Mouse (Mus musculus) myocyte (in vitro differentiated cells): Measurements from ENCODE around the gene Atp6v0e. TPM values are rescaled to one million over a fixed set of nuclear protein-coding genes. Genes with fewer than 3 reads are reported as not detected.

Experiments
- H3K27me3 ChIP-seq: one replicate; pipeline ENCODE4 v1.6.1; 2011; ENCODE audit not compliant: control insufficient read depth, insufficient read depth, insufficient read length
- H3K36me3 ChIP-seq: one replicate; pipeline ENCODE4 v1.6.1; 2011; ENCODE audit not compliant: control insufficient read depth, insufficient read depth
- H3K4me2 ChIP-seq: one replicate; pipeline ENCODE4 v1.6.1; 2011; ENCODE audit warnings: low read depth, control low read depth
- H3K4me3 ChIP-seq: one replicate; pipeline ENCODE4 v1.5.1; 2011; ENCODE audit warnings: mild to moderate bottlenecking, control low read depth, moderate library complexity
- H3K79me2 ChIP-seq: one replicate; pipeline ENCODE4 v1.6.1; 2011; ENCODE audit not compliant: control insufficient read depth, insufficient read depth
- H3ac ChIP-seq: one replicate; pipeline ENCODE4 v1.6.1; 2011; ENCODE audit not compliant: control insufficient read depth, insufficient read length
- CEBPB ChIP-seq: IDR thresholded peaks from 2 replicates; pipeline ENCODE4 v1.6.1; 2011; ENCODE audit warnings: mild to moderate bottlenecking, moderate library complexity; ENCODE audit not compliant: poor library complexity, insufficient read depth, severe bottlenecking
- E2F4 ChIP-seq: IDR thresholded peaks from one replicate; pipeline ENCODE4 v1.6.1; 2011; ENCODE audit warnings: mild to moderate bottlenecking, control low read depth, moderate library complexity; ENCODE audit not compliant: insufficient read depth
- MAX ChIP-seq: IDR thresholded peaks from one replicate; pipeline ENCODE4 v1.6.1; 2011; ENCODE audit warnings: low read depth, mild to moderate bottlenecking, control low read depth
- MYOD1 ChIP-seq, 3 experiments: IDR thresholded peaks; one replicate each; pipeline ENCODE4 v1.6.1; 2011; ENCODE audit warnings: control low read depth in 2 of 3, low read depth in 2 of 3, mild to moderate bottlenecking in 2 of 3, moderate library complexity in 1 of 3; ENCODE audit not compliant: insufficient read length in 2 of 3, control insufficient read depth in 1 of 3
- MYOG ChIP-seq, 3 experiments: IDR thresholded peaks; one replicate each; pipeline ENCODE4 v1.6.1; 2011; ENCODE audit warnings: control low read depth in 2 of 3, low read depth in 2 of 3, mild to moderate bottlenecking in 2 of 3; ENCODE audit not compliant: insufficient read length in 2 of 3, control insufficient read depth in 1 of 3, insufficient read depth in 1 of 3
- POLR2A ChIP-seq: IDR thresholded peaks from one replicate; pipeline ENCODE4 v1.6.1; 2011; ENCODE audit warnings: low read depth, mild to moderate bottlenecking, control low read depth, moderate library complexity; ENCODE audit not compliant: insufficient read length
- POLR2AphosphoS2 ChIP-seq: IDR thresholded peaks from one replicate; pipeline ENCODE4 v1.6.1; 2011; ENCODE audit warnings: low read depth, control low read depth; ENCODE audit not compliant: insufficient read length
- REST ChIP-seq: IDR thresholded peaks from one replicate; pipeline ENCODE4 v1.6.1; 2011; ENCODE audit warnings: mild to moderate bottlenecking, control low read depth, moderate library complexity; ENCODE audit not compliant: insufficient read depth, insufficient read length
- SRF ChIP-seq: IDR thresholded peaks from one replicate; pipeline ENCODE4 v1.6.1; 2011; ENCODE audit warnings: low read depth; ENCODE audit not compliant: control insufficient read depth, insufficient read length
- TCF12 ChIP-seq: IDR thresholded peaks from one replicate; pipeline ENCODE4 v1.6.1; 2011; ENCODE audit warnings: mild to moderate bottlenecking, control low read depth; ENCODE audit not compliant: poor library complexity, insufficient read depth, severe bottlenecking
- TCF3 ChIP-seq: IDR thresholded peaks from one replicate; pipeline ENCODE4 v1.6.1; 2011; ENCODE audit warnings: low read depth, control low read depth; ENCODE audit not compliant: insufficient read length
- USF1 ChIP-seq: IDR thresholded peaks from one replicate; pipeline ENCODE4 v1.6.1; 2011; ENCODE audit warnings: low read depth, mild to moderate bottlenecking, control low read depth, moderate library complexity
- polyA plus RNA-seq: library from polyadenylated mRNA; unstranded; fragments of >200 nt; fragmentation: generic; extraction: Trizol; gene quantifications from one replicate; pipeline ENCODE4 v1.2.1, GENCODE M21; 2012; ENCODE audit warnings: missing spikeins

Atp6v0e gene
- polyA plus RNA-seq, 1 experiment = 211 TPM

- H3K79me2 ChIP-seq = no peaks in the 10 kb centered on the region
- H3ac ChIP-seq = no peak overlapping the region
- H3K4me2 ChIP-seq = peak overlapping the region; percentile 36
- H3K36me3 ChIP-seq = peaks cover 6% of the 10 kb centered on the region
- H3K27me3 ChIP-seq = no peaks in the 10 kb centered on the region
- TF ChIP-seq MYOD1 (IDR thresholded peaks at IDR 0.05; ENCODE audit: control insufficient read depth in 1 of 3, insufficient read length in 2 of 3, low read depth in 2 of 3) (peak in 2 of 3 experiments; percentile 78 to 86), POLR2A (no peak), MAX (no peak), TCF12 (peak; percentile 10), E2F4 (no peak), MYOG (IDR thresholded peaks at IDR 0.05; ENCODE audit: control insufficient read depth in 1 of 3, insufficient read depth in 1 of 3, insufficient read length in 2 of 3, low read depth in 2 of 3) (peak in 2 of 3 experiments; percentile 26 to 88), POLR2AphosphoS2 (no peak)
- no peak overlapping the region for H3K4me3 ChIP-seq
Observed at GRCm38 (mm10) chr17:26658854-26659572, 4.0 kb upstream of the Atp6v0e start.

- peaks cover 5% of the 10 kb centered on the region for H3K36me3 ChIP-seq
- H3ac ChIP-seq = no peak overlapping the region
- H3K27me3 ChIP-seq = no peaks in the 10 kb centered on the region
- H3K79me2 ChIP-seq = no peaks in the 10 kb centered on the region
- H3K4me2 ChIP-seq = peak overlapping the region; percentile 36
- peak; percentile 60 for TF ChIP-seq POLR2AphosphoS2
- peak in 2 of 3 experiments; percentile 26 to 64 for TF ChIP-seq MYOD1 (IDR thresholded peaks at IDR 0.05; ENCODE audit: control insufficient read depth in 1 of 3, insufficient read length in 2 of 3, low read depth in 2 of 3)
- peak in 1 of 3 experiments; percentile 63 for TF ChIP-seq MYOG (IDR thresholded peaks at IDR 0.05; ENCODE audit: control insufficient read depth in 1 of 3, insufficient read depth in 1 of 3, insufficient read length in 2 of 3, low read depth in 2 of 3)
- no peak for TF ChIP-seq CEBPB
- no peak for TF ChIP-seq TCF12
- no peak overlapping the region for H3K4me3 ChIP-seq
Observed at GRCm38 (mm10) chr17:26659573-26659915, 3.5 kb upstream of the Atp6v0e start.

- TF ChIP-seq CEBPB = no peak
- peak; percentile 48 for TF ChIP-seq POLR2AphosphoS2
- Histone ChIP-seq H3K36me3 (no peaks in the 10 kb centered on the region), H3K79me2 (no peaks in the 10 kb centered on the region), H3K4me2 (no peak overlapping the region), H3ac (no peak overlapping the region), H3K27me3 (no peaks in the 10 kb centered on the region), H3K4me3 (no peak overlapping the region)
Observed at GRCm38 (mm10) chr17:26660192-26660912, 2.7 kb upstream of the Atp6v0e start.

- Histone ChIP-seq H3K4me3 (peak overlapping the region; percentile 51), H3K4me2 (peak overlapping the region; percentile 80), H3K36me3 (no peaks in the 10 kb centered on the region), H3K79me2 (no peaks in the 10 kb centered on the region), H3K27me3 (no peaks in the 10 kb centered on the region), H3ac (no peak overlapping the region)
- TF ChIP-seq REST (no peak), TCF3 (no peak), SRF (no peak), MAX (no peak), POLR2A (no peak), POLR2AphosphoS2 (no peak), TCF12 (no peak), MYOD1 (IDR thresholded peaks at IDR 0.05; ENCODE audit: control insufficient read depth in 1 of 3, insufficient read length in 2 of 3, low read depth in 2 of 3) (no peak), MYOG (IDR thresholded peaks at IDR 0.05; ENCODE audit: control insufficient read depth in 1 of 3, insufficient read depth in 1 of 3, insufficient read length in 2 of 3, low read depth in 2 of 3) (no peak), USF1 (no peak), CEBPB (no peak), E2F4 (no peak)
Observed at GRCm38 (mm10) chr17:26662204-26662603, 827 bp upstream of the Atp6v0e start.

- no peaks in the 10 kb centered on the region for H3K79me2 ChIP-seq
Observed at GRCm38 (mm10) chr17:26665600-26665999, 2.6 kb downstream of the Atp6v0e start.

More at GRCm38 (mm10) chr17:26665600-26665999, 2.6 kb downstream of the Atp6v0e start:
- H3K4me2 ChIP-seq = no peak overlapping the region
- H3ac ChIP-seq = no peak overlapping the region
- H3K27me3 ChIP-seq = no peaks in the 10 kb centered on the region
- no peaks in the 10 kb centered on the region for H3K36me3 ChIP-seq
- H3K4me3 ChIP-seq = no peak overlapping the region
- TF ChIP-seq E2F4 (no peak), POLR2AphosphoS2 (no peak), MYOD1 (IDR thresholded peaks at IDR 0.05; ENCODE audit: control insufficient read depth in 1 of 3, insufficient read length in 2 of 3, low read depth in 2 of 3) (peak in 2 of 3 experiments; percentile 87), MYOG (IDR thresholded peaks at IDR 0.05; ENCODE audit: control insufficient read depth in 1 of 3, insufficient read depth in 1 of 3, insufficient read length in 2 of 3, low read depth in 2 of 3) (peak in 2 of 3 experiments; percentile 47 to 80), TCF3 (peak; percentile 36)
